Mouse (Mus musculus) thymus, postnatal 4 days (tissue): ENCODE measurements around the gene Gm10439.
"Not testable (repeated sequence)": the region's sequence is repeated elsewhere in the genome, so short reads cannot be mapped to it uniquely, and the experiment has no call there.

Experiments used
- DNase-seq: peaks from one replicate; pipeline ENCODE4 v3.0.0; 2021

The Gm10439 gene

GRCm38 (mm10) chrX:149594270-149594669 is at the start of gene Gm10439:
TSS of gene Gm10439 (plus strand) at chrX:149594570.
- DNase-seq: not testable (repeated sequence)
